Mouse (Mus musculus): ENCODE measurements around the gene Olfr1395. TPM values are rescaled to one million over a fixed set of nuclear protein-coding genes. Genes with fewer than 3 reads are reported as not detected.
"Not testable (repeated sequence)": the region's sequence is repeated elsewhere in the genome, so short reads cannot be mapped to it uniquely, and the experiment has no call there.

Olfr1395 gene
- total RNA-seq, 4 experiments from 2014 or later = not detected

DNA sequence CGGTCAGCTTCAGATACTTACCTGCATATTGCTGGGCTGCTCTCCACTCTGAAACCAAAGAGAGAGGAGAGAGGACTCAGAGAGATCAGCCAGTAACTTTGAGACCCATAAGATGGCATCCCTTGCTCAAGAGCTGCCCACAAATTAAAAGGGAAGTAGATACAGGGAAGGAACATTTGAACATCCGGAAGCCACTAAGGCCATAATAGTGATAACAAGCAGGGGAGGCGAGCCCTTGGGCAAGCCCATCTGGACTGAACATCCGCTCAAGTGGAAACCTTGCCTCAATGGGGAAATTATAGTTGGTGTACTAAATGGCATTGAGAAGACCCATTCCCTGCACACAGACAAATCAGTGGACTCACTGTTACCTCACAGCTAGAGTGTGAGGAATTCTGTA lies 28.5 kb downstream of the Olfr1395 start:
- no peak for DNase-seq (ENCODE audit: low spot score in 2 of 2)

DNA sequence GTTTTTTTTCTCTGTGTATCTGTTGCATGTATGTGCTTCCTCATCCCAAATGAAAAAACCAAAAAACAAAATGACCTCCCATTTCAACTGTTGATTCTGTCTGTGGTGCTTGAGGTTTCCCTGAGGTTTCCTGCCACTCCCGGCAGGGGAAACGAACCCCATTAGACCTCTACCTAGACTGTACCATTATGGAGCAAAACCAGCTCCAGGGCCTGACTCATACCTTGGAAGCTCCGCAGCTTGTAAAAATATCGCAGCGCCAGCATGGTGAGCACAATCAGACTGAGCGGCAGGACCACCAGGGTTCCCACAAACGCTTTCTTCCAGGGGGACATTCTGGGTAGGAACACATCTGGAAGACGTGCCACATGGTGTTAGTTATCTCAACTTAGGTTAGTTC lies 33.3 kb downstream of the Olfr1395 start:
- no peak for DNase-seq (ENCODE audit: low spot score in 2 of 2)

DNA sequence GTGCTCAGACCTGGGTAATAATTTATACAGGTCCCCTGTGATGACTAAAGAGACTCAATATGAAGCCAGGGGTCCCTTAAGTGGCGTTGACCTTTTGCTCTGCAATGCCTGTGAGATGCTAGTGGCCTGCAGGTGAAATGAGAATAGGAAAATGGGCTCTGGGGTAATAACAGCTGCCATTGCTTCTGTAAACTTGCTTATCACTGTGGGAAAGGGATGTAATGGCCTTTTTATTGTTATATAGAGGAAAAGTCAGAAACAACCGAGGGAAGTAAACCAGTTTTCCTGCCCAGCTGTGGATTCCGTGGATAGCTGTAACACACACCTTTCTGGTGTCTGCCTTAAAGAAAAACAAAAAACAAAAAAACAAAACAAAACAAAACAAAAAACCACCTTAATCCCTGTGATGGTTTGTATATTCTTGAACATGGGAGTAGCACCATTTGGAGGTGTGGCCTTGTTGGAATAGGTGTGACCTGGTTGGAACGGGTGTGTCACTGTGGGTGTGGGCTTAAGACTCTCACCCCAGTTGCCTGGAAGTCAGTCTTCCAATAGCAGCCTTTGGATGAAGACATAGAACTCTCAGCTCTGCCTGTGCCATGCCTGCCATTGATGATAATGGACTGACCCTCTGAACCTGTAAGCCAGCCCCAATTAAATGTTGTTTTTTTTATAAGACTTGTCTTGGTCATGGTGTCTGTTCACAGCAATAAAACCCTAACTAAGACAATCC lies 34.1 kb downstream of the Olfr1395 start:
- not testable (repeated sequence) for DNase-seq (ENCODE audit: low spot score in 2 of 2)

DNA sequence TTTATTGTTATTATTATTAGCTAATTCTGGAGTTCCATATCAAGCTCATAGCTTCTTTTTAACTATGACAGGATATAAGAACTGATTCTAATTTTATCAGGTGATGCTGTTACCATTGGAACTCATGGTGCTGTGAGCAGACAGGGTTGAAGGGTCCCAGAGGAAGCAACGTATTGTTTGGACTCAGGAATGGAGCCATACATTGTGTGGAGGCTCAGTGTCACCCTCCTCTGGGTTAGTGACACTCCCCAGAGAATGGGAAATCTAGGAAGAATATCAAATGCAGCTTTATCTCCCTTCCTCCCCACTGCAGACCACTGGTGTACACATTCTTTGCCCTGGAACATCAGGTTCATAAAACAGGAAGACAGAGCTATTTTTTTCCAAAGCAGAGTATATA lies 41.1 kb downstream of the Olfr1395 start:
- no peak for DNase-seq (ENCODE audit: low spot score in 2 of 2)

DNA sequence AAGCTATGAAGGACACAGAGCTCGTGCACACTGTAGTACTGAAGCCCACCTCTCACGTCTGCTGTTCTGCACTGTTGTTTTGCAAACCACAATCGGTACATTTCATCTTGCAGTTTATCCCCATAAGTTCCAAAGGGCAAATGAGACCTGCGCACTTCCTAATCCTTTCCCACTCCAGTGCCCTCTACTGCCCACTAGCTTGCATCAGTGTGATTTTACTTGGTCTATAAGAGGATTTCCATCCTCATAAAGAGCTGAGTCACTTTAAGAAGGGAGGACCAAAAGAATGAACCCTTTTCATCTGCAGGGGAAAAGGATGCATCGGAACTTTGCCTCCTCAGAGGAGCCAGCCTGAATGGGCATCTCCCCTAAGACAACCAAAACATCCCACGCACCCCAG lies 44.4 kb downstream of the Olfr1395 start:
- no peak for DNase-seq (ENCODE audit: low spot score in 2 of 2)

DNA sequence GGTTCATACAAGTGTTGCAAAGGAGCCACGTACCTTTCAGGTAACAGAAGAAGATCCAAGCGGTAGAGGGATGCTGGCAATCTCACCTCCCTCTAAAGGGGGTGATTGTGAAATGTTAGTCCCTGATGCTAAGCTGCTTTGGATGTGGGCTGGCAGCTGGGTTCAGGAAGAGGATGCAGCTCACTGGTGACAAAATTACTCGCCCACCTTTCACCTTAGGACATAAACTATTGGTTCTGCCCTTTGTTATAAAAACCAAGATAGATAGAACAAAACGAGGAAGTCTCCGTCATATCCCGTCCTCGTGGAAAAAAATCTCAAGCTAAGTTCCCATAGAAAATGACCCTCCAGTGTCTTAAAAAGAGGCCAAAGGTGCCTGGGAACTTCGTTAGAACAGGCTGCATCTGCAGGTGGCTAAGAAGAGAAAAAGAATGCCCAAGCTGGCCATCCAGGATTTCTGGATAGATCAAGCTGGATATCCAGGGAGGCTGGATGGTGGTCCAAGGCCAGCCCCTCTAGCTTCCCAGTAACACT lies 44.9 kb downstream of the Olfr1395 start, which contains the start of gene Btnl9:
Gene Btnl9, minus strand, starts transcription at position 205 of the 534 bp plus-strand sequence.
- no peak for DNase-seq (ENCODE audit: low spot score in 2 of 2)

DNA sequence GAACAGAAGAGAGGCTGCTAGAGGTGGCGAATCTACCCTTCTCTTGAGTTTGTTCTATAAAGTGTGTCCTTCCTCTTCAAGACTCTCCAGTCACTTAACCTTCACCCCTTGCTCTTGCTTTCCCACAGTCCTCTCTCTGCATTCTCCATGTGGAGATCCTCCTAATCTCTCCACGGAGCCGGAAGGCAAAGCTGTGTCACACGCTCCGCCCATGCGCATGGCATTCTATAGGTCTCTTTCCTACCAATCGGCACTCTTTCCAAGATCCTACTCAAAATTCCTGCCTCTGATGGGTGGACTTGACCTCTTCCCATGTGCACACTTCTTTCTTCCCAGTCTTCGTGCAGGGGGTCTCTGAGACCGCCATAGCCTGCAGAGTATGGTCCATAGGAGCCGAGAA lies 45.6 kb downstream of the Olfr1395 start:
- no peak for DNase-seq (ENCODE audit: low spot score in 2 of 2)

DNA sequence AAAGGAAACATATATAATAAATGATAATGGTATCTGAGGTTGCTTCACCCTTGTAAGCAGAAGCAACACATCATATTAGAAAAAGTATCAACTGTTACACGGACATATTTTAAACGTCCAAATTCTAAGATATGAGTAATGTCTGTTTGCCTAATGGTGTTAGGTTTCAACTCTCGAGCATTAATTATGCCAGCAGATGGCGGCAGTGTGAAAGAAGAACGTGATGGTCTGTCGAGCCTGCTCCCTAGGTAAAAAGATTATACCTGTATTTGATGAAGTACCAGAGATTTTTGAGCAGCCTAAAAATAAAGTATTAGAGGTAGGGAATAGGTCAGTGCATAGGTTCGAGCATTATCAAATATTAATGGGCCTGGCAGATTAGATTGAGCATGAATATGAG lies 47.7 kb downstream of the Olfr1395 start:
- DNase-seq (ENCODE audit: low spot score in 2 of 2) = peak; percentile 15 to 27

DNA sequence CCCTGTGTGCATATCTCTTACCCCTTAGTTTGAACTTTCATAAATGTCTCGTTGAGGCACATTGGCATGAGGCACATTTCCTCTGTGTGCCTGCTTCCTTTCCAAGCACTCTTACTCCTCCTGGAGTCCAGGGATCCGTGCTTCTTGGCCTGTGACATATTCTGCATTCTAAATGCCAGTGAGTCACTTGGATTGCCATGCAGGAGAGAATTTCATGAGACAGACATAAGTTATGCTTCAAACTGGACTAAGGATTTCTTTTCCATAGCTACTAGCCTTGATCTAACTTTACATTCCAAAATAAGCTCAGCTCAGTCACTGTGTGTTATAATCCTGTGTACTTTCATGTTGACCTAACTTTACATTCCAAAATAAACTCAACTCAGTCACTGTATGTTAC lies 49.0 kb downstream of the Olfr1395 start:
- no peak for DNase-seq (ENCODE audit: low spot score in 2 of 2)

DNA sequence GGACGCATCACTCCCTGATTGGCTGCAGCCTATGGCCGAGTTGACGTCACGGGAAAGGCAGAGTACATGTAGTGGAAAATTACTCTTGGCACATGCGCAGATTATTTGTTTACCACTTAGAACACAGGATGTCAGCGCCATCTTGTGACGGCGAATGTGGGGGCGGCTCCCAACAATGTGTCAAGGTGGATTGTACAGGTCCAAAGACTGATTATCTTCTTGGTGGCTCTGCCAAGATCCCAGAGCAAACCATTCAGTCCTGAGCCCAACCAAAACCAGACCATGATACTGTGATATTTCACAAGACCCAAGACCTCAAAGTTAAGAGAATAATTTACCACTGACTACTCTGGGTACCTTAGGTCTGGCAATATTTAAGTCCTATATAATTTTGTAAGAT lies 52.7 kb downstream of the Olfr1395 start:
- not testable (repeated sequence) for DNase-seq (ENCODE audit: low spot score in 2 of 2)

DNA sequence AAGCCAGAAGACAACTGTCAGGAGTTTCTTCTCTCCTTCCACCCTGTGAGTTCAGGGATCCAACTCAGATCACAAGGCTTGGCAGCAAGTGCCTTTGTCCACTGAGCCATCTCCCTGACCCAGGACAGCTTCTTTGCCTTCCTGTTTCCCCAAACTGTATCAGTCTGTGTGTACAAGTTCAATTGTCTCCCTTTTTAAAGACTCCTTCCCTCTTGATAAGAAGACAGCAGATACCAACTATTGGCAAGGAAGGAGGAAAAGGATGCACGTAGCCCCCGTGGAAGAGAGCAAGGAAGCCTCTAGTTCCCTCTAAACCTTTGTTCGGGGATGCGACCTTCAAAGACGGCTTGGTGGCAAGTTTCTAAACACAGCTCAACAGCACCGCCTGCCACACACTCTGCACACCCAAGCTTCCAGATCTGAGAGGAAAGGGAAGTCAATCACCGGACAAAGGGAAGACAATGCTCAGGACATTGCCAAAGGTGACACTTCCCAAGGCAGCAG lies 53.8 kb downstream of the Olfr1395 start:
- DNase-seq (ENCODE audit: low spot score in 2 of 2) = no peak

Other genes starting within 250 kb of the Olfr1395 start
- gene Gm5431, start 240.1 kb upstream of the Olfr1395 start, total RNA-seq (2022) = under 1 TPM in 3 of 4 experiments, not detected in 1; 0.13 to 0.21 (median 0.17) TPM
- gene Psme2b, start 196.1 kb upstream of the Olfr1395 start, total RNA-seq (2022) = 1 to 10 TPM in 2 of 4 experiments, under 1 TPM in 1, not detected in 1; 0.48 to 1.1 (median 1.1) TPM
- not detected for gene Olfr56, start 163.4 kb upstream of the Olfr1395 start, total RNA-seq (2022)
- under 1 TPM; 0.49 to 0.94 (median 0.67) TPM for gene 9930111J21Rik1, start 162.9 kb upstream of the Olfr1395 start, total RNA-seq (2022)
- gene Gm12185, start 150.0 kb upstream of the Olfr1395 start, total RNA-seq (2022) = under 1 TPM; 0.15 to 0.51 (median 0.20) TPM
- 1 to 10 TPM in 1 of 4 experiments, under 1 TPM in 3; 0.68 to 1.2 (median 0.76) TPM for gene Tgtp1, start 148.1 kb upstream of the Olfr1395 start, total RNA-seq (2022)
- gene 9930111J21Rik2, start 91.0 kb upstream of the Olfr1395 start, total RNA-seq (2022) = 1 to 10 TPM in 2 of 4 experiments, under 1 TPM in 2; 0.70 to 1.2 (median 1.0) TPM
- under 1 TPM in 3 of 4 experiments, not detected in 1; 0.29 to 0.53 (median 0.43) TPM for gene Tgtp2, start 78.1 kb upstream of the Olfr1395 start, total RNA-seq (2022)
- gene Ifi47, start 65.7 kb upstream of the Olfr1395 start, total RNA-seq (2022) = 1 to 10 TPM in 2 of 4 experiments, under 1 TPM in 2; 0.58 to 1.1 (median 0.89) TPM
- not detected for gene Olfr1396, start 27.4 kb upstream of the Olfr1395 start, total RNA-seq (2022)
- gene Olfr1394, start 12.1 kb downstream of the Olfr1395 start, total RNA-seq (2022) = not detected
- gene Btnl9, start 44.9 kb downstream of the Olfr1395 start, total RNA-seq (2022) = 1 to 10 TPM in 3 of 4 experiments, under 1 TPM in 1; 0.96 to 2.6 (median 2.0) TPM
- gene Zfp62, start 61.0 kb downstream of the Olfr1395 start, total RNA-seq (2022) = 10 to 100 TPM; 24.4 to 29.9 (median 26.0) TPM
- 10 to 100 TPM; 39.4 to 56.8 (median 48.4) TPM for gene Mgat1, start 101.9 kb downstream of the Olfr1395 start, total RNA-seq (2022)
- not detected for gene Olfr1393, start 136.0 kb downstream of the Olfr1395 start, total RNA-seq (2022)
- not detected for gene Olfr1392, start 143.0 kb downstream of the Olfr1395 start, total RNA-seq (2022)
- not detected for gene Olfr10, start 162.5 kb downstream of the Olfr1395 start, total RNA-seq (2022)
- not detected for gene Olfr1391, start 180.5 kb downstream of the Olfr1395 start, total RNA-seq (2022)
- gene Olfr1390, start 192.9 kb downstream of the Olfr1395 start, total RNA-seq (2022) = not detected

Data from gastrocnemius, adult 8-10 months (tissue).